Mouse (Mus musculus) cerebellum, adult 18-20 months (tissue): ENCODE measurements around the gene Ceacam12.
A peak's percentile ranks its signal among the peaks of the same experiment; 100 is the strongest.
"Not testable (repeated sequence)": the region's sequence is repeated elsewhere in the genome, so short reads cannot be mapped to it uniquely, and the experiment has no call there.

ENCODE experiments used
- DNase-seq, 2 experiments: peaks; one replicate each; pipeline ENCODE4 v3.0.0; 2021

Ceacam12 gene

DNA sequence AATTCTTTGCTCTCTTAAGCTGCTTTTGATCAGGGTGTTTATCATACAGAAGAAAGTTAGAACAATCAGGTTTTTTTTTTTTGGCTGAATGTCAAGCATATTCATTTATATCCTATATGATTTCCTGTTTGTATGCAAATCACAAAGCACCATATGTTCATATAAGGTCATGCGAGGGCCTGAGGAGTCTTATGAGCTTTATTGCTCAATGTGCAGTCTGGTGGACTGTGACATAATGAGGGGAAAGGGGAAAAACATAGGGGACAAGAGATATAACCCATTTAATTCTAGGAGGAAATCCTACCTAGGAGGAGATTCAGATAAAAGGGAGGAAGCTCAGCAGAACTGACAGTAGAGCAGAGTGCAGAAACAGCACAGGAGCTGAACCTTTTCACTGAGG lies at the start of gene Ceacam12:
TSS of gene Ceacam12 (plus strand) at position 301 of the 400 bp plus-strand sequence.
- no peak for DNase-seq

DNA sequence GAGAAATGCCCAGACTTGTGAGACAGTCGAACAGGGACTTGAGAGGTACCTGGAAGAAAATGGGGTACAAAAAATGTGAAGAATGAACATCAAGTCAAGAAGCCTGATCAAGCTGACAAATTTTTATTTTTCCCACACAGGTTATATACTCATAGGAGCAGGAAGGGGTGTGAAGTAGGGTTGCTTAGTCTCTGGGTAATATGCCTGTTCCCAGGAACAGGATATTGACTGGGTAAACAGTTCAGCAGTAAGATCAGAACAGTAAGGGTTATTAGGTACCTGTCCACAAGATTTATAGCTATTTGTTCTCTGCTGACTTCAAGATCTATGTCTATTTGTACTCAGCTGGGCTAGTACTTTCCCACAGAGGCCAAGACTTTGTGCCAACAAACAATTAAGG lies 8.1 kb downstream of the Ceacam12 start:
- DNase-seq = not testable (repeated sequence)

GRCm38 (mm10) chr7:18100785-18101184 lies 35.1 kb downstream of the Ceacam12 start:
- DNase-seq = peak in 1 of 2 experiments; percentile 1
